Mouse (Mus musculus) heart, postnatal 14 days (tissue): ENCODE data around the gene Txndc11. TPM values are rescaled to one million over a fixed set of nuclear protein-coding genes. Genes with fewer than 3 reads are reported as not detected.
"Not testable (repeated sequence)": the region's sequence is repeated elsewhere in the genome, so short reads cannot be mapped to it uniquely, and the experiment has no call there.

Experiments used
- DNase-seq, 2 experiments: peaks; one replicate each; pipeline ENCODE4 v3.0.0; 2021 to 2022
- intact Hi-C: fragments of 180-260 bp; cut with DNase I; formaldehyde crosslinking; loops from one replicate; pipeline ENCODE4 v1.15.1; 2025
- long read RNA-seq, 2 experiments: library from polyadenylated mRNA; stranded (forward); transcript quantifications; one replicate each; pipeline ENCODE4 v2.0.0; 2021
- total RNA-seq, 2 experiments: library from RNA; stranded (reverse); gene quantifications; 2 replicates each; pipeline ENCODE4 v1.2.3; 2021

The Txndc11 gene
- 10 to 100 TPM; 17.9 to 19.4 TPM for total RNA-seq
- long read RNA-seq, experiment 1, full-length matches to known transcripts: 14 of 47 reads
- long read RNA-seq, experiment 1, partial matches to known transcripts: 2 of 47 reads
- long read RNA-seq, experiment 1, other reads (novel, unspliced or antisense): 31 of 47 reads
- long read RNA-seq, experiment 2, full-length matches to known transcripts: 19 of 35 reads
- long read RNA-seq, experiment 2, partial matches to known transcripts: 1 of 35 reads
- long read RNA-seq, experiment 2, other reads (novel, unspliced or antisense): 15 of 35 reads

GRCm38 (mm10) chr16:11134348-11135344, at the start of gene Txndc11:
Gene Txndc11 (minus strand): TSS chr16:11134650.
- peak; percentile 99 to 100 for DNase-seq
- intact Hi-C loops: no loop called here

- intact Hi-C loops: loop anchor here (5.0 kb wide), 2 partner anchors 140 to 305 kb away; no protein-coding TSS in a partner anchor
- DNase-seq: no peak
Measured at GRCm38 (mm10) chr16:11177404-11177803, 43.0 kb upstream of the Txndc11 start.

GRCm38 (mm10) chr16:11176884-11177244, 42.4 kb upstream of the Txndc11 start:
- no peak for DNase-seq
- intact Hi-C loops: loop anchor here (5.0 kb wide), 2 partner anchors 140 to 305 kb away; no protein-coding TSS in a partner anchor

DNA sequence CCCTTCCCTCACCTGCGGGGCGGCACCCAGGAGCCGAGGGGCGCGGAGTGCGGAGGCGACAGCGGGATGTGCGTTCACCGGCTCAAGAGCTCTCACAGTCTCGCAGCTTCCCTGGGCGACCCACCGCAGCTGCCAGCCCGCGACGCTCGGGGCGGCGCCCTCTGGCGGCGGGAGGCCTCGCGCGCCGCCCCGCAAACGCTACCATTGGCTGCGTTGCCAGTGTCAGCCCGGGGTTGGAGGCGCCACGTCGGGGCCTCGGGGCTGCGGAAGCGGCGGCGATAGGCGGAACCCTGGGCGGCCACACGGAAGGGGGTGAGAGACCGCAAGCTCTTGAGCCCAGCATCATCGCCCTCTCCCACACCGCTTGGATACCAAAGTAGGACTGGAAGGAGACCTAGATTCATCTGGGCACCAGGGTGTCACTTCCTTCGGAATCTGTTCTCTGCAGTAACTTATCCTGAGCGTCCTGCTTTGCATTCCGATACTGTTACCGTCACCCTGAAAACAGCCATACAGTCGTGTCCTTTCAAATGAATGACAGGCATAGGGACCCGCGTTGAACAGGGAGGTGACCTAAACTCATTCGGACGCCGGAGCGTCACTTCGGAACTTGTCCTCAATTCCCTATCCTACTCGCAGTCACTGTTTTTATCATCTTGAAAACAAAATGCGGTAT, 41.9 kb upstream of the Txndc11 start, which contains the start of gene Zc3h7a:
Gene Zc3h7a, minus strand, starts transcription at position 186 of the 676 bp plus-strand sequence.
- peak; percentile 94 to 95 for DNase-seq

GRCm38 (mm10) chr16:11175489-11176207, 41.2 kb upstream of the Txndc11 start:
- DNase-seq: peak; percentile 59 to 62
- intact Hi-C loops: loop anchor here (2.0 to 5.0 kb wide), 3 partner anchors 39 to 303 kb away; no protein-coding TSS in a partner anchor

More for the DNA sequence above, 41.9 kb upstream of the Txndc11 start, which contains the start of gene Zc3h7a:
- intact Hi-C loops: loop anchor here (5.0 kb wide), 2 partner anchors 139 to 304 kb away; no protein-coding TSS in a partner anchor

DNA sequence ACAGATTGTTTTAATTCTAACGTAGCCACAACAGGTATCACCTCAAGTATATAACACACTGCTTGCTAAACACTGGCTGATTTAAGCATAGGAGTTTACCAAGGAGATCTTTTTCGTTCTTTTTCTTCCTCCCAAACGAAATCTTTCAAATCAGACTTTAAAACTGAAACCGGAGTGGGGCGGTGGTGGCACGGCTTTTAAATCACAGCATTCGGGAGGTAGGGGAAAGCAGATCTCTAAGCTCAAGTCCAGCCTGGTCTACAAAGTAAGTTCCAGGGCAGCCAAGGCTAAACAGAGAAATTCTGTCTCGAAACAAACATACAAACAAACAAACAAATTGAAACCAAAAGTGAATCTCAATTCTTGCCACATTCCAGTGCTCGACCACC, 40.6 kb upstream of the Txndc11 start:
- DNase-seq: no peak
- intact Hi-C loops: loop anchor here (2.0 to 5.0 kb wide), 3 partner anchors 38 to 303 kb away; no protein-coding TSS in a partner anchor

DNA sequence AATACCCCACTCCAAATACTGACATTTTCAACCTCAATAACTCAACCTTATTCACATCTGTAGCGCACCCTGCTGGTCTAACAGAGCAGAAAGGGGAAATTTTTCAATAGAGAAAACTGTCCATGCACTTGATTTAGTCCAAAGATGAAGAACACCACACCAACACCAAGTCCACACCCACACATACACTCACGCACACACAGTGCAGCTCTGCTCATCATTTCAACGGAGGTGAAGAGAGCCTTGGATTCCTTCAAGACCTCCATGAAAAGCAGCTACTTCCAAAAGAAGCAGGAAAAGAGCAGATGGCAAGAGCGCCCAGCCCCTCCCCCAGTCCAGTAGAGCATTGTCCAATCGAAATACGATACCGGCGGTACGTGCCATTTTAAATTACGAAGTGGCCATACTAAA, 40.2 kb upstream of the Txndc11 start:
- intact Hi-C loops: loop anchor here (2.0 to 5.0 kb wide), 3 partner anchors 38 to 302 kb away; no protein-coding TSS in a partner anchor
- peak; percentile 43 to 57 for DNase-seq

GRCm38 (mm10) chr16:11171679-11172078, 37.2 kb upstream of the Txndc11 start:
- intact Hi-C loops: no loop called here
- DNase-seq: no peak

DNA sequence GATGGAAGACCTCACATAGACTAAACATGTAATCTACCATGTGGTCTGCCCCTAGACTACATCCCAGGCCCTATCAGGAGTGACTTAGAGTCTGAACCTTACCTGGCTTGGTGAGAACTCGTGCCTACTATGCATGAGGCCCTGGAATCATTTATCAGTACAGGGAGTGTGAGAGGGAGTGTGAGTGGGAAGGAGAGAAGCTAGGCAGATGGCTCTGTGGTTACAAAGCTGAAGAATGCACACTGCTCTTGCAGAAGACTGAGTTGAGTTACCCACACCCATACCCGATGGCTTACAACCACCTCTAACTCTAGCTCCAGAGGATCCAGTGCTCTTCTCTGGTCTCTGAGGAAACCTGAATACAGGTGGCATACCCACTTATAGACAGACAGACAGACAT, 32.0 kb upstream of the Txndc11 start:
- no peak for DNase-seq
- intact Hi-C loops: no loop called here

DNA sequence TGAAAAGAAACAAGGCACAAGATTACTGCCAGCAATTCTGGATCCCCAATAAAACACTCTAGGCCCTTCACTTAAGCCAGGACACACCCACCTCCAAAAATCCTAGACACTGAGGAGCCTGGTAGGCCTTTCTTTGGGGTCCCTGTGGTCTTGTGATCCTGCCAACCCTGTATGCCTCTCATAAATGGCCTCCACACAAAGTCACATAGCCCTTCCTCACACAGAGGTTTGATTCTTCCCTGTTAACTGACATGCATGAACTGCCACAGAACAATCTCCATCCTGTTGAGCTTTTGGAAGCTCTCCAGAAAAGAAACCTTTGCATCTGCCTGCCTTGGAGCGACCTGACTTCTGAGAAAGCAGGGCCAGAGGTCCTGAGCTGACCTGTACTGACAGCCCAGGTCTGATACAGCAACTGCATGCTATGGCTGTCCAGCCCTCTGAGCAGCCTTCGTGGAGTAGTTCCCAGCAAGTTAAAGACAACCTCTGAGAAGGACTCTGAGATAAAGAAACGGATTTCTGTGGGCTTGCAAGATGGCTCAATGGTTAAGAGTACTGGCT, 30.3 kb upstream of the Txndc11 start:
- intact Hi-C loops: no loop called here
- no peak for DNase-seq

DNA sequence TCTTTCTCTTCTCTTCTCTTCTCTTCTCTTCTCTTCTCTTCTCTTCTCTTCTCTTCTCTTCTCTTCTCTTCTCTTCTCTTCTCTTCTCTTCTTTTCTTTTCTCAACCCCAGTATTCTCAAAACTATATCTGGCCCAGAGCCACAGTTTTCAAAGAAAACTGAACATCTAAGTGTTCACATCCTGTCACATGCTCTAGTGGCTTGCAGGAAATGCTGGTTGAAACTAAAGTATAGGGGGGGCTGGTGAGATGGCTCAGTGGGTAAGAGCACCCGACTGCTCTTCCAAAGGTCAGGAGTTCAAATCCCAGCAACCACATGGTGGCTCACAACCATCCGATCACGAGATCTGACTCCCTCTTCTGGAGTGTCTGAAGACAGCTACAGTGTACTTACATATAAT, 23.3 kb upstream of the Txndc11 start:
- intact Hi-C loops, DNase-seq: not testable (repeated sequence)

- no peak for DNase-seq
- intact Hi-C loops: no loop called here
Measured at GRCm38 (mm10) chr16:11154500-11154899, 20.1 kb upstream of the Txndc11 start.

GRCm38 (mm10) chr16:11143706-11144483, 9.4 kb upstream of the Txndc11 start:
- peak; percentile 100 for DNase-seq
- intact Hi-C loops: not testable (repeated sequence)

- intact Hi-C loops: no loop called here
Measured at GRCm38 (mm10) chr16:11133476-11134347, 738 bp downstream of the Txndc11 start.

GRCm38 (mm10) chr16:11132839-11133238, 1.6 kb downstream of the Txndc11 start:
- intact Hi-C loops: no loop called here
- no peak for DNase-seq

More at GRCm38 (mm10) chr16:11133476-11134347, 738 bp downstream of the Txndc11 start:
- no peak for DNase-seq

- DNase-seq: no peak
- intact Hi-C loops: no loop called here
Measured at GRCm38 (mm10) chr16:11128301-11128700, 6.1 kb downstream of the Txndc11 start.

- DNase-seq: no peak
- intact Hi-C loops: no loop called here
Measured at GRCm38 (mm10) chr16:11125371-11125770, 9.1 kb downstream of the Txndc11 start.
